Mouse (Mus musculus): Measurements from ENCODE around the gene Ptprh.

Gene Ptprh

GRCm38 (mm10) chr7:4501558-4502397, 102.1 kb downstream of the Ptprh start, which contains the start of gene Ppp1r12c:
Gene Ppp1r12c, minus strand, starts transcription at chr7:4501680.
- DNase-seq (ENCODE audit: low spot score): peak; percentile 96

DNA sequence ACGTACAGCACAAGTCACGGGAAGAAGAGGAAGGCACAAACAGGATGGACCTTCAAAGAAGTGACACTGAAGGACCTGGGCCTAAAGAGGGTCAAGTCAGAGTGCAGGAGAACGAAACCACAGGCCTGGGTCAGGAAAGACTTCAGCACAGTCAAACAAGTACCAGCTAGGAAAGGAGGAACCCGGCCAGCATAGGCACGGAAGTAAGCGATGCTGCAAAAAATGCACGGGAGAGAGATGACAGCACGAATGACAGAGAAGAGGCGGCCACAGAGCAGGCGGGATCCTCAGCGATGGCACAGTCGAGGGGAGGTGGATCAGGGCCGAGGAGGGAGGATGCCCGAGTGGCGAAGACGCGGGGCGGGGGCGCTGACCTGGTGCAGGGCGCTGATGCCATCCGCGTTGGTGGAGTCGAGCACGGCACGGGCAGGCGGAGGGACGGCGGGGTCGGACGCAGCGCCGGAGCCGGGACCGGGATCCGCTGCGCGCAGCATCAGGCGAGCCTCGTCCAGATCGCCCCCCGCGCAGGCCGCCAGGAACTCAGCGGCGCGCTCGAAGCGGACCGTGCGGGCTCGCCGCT, 102.9 kb downstream of the Ptprh start:
- peak; percentile 35 for DNase-seq (ENCODE audit: low spot score)

GRCm38 (mm10) chr7:4499034-4499433, 104.8 kb downstream of the Ptprh start:
- no peak for DNase-seq (ENCODE audit: low spot score)

Measured in urinary bladder, postnatal 14 days (tissue).